Mouse (Mus musculus): ENCODE measurements at regions not wholly inside any gene's neighbourhood (a gene's known extent, or its start where the extent isn't known, plus 50 kb on each side); places are given as distances from the start of the nearest gene placed in this dataset.

- no peak for DNase-seq (ENCODE audit: low read depth, low spot score)
These were observed 202.5 kb downstream of the Arhgef10l start for GRCm38 (mm10) chr4:140463296-140463695.

DNA sequence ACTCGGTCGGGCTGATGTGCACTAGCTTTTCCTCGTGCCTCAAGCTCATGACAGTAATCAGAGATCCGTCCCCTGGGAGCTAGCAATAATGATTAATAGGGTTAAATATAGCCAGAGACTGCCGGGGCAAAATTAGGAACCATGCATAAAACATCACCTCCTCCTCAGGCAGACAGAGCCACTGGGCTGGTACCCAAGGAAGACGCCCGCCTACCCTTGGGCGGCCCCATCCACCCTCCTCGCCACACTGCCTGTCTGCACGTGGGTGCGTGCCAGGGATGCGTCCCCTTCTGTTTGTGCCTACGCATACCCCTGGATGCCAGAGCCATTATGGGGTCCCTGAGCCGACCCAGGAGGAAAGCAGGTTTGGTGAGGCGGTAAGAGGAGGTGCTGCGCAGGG, 204.5 kb downstream of the Arhgef10l start:
- peak; percentile 75 for DNase-seq (ENCODE audit: low read depth, low spot score)

- peak; percentile 65 for DNase-seq (ENCODE audit: low read depth, low spot score)
These were observed 202.5 kb upstream of the Igsf21 start for GRCm38 (mm10) chr4:140449062-140449461.

- DNase-seq (ENCODE audit: low read depth, low spot score): no peak
These were observed 199.9 kb upstream of the Igsf21 start for GRCm38 (mm10) chr4:140446455-140446854.

DNA sequence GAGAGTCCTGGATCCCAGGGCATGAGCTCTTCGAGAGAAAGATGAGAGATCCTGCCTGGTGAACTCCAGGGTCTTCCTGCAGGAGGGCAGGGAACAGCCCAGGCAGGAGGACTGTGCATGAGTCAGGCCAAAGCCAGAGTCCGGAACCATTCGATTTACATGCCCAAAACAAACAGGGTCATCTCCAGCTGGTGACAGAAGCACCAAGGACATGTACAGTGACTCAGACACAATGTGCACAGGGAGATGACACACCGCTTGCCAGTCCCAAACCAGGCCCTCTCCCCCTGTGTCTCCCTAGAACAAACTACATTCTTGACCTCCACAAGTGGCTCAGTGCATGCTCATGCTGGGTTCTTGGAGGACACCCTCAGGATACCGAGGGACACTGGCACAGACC, 199.3 kb upstream of the Igsf21 start:
- DNase-seq (ENCODE audit: low read depth, low spot score): no peak

DNA sequence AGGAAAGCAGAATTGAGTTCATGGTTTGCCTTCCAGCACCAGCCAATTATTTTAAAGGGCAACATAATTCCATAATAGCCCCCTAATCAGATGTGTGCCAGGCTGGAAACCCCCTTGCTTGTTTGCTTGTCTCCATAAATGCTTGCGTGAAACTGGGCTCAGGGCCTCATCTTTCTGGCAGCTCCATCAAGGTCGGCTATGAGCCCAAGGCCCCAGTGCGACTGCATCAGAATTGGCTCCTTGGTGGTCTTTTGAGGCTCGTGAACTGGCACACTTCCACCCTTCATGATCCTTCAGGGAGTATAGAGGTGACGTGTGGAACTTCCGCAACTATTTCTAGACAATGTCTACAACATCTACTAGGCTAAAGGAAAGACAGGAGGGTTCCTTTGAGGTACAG, 196.6 kb upstream of the Igsf21 start:
- DNase-seq (ENCODE audit: low read depth, low spot score): no peak

GRCm38 (mm10) chr4:140441805-140442204, 195.2 kb upstream of the Igsf21 start:
- no peak for DNase-seq (ENCODE audit: low read depth, low spot score)

GRCm38 (mm10) chr4:140439856-140440255, 193.3 kb upstream of the Igsf21 start:
- no peak for DNase-seq (ENCODE audit: low read depth, low spot score)

DNA sequence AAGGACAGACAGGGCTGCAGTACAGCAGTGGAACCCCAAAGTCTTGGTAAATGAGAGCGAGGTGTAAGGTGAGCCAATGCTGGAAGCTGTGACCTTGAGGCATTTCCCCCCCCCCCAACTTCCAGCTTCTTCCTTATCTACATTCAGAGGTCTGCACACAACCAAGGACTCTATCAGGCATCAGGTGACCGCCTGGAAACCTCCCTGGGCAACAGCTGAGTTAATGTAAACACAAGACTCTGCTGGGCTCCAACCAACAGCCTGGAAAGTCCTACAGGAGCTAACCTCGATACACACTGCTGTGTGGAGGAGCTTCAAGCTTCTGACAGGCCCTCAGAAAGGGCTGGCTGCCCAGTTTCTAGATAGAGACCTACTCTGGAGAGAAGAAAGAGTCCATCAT, 189.4 kb upstream of the Igsf21 start:
- DNase-seq (ENCODE audit: low read depth, low spot score): no peak

DNA sequence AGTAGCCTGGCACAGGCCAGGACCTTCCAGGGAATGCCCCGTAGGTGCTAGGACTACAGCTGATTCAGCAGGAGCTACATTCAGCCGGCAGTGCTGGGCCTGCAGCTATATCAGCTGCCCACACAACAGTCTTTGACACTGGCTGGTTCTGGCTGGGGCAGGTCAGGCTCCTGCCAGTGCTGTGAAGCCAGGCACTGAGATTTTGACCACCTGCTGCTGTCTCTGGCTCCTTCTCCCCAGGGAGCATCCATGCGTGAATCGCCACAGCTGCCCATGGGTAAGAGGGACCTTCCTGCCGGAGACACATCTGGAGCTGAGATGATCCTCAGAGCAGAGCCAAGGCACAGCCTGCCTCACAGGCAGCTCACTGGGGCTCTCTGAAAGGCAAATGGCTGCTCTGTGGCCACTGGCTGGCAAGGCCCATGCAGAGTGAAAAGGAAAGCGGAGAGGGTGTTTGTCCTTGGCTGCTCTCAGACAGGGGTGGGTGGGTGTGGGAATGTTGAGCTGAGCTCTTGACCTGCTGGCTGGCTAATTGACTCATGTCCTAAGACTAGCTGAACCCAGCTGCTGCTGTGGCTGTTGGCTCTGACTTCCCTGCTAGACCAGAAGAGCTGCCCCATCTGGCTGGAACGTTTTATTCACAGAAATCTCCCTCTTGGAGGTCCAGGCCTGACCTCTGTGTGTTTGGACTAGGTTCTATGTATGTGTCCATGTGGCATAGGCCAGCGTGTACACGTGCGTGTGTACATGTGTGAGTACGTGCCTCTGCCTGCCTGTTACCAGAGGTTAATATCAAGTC, 187.4 kb upstream of the Igsf21 start:
- no peak for DNase-seq (ENCODE audit: low read depth, low spot score)

DNA sequence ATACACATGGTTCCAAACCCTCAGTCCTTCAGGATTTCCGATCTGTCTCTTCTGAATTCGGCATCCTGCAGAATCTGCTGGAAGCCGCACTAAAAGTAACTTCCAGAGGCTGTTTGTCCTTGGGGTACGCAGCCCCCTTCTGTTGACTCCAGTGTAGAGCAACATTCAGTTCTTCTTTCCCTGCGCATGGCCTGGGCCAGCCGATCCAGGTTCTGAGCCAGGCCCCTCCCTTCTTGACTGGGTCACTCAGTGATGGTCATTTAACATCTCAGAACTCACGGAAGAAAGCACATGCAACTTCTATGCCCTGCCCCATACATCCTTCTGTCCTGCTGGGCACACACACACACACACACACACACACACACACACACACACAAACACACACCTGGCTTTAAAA, 185.5 kb upstream of the Igsf21 start:
- DNase-seq (ENCODE audit: low read depth, low spot score): no peak

DNA sequence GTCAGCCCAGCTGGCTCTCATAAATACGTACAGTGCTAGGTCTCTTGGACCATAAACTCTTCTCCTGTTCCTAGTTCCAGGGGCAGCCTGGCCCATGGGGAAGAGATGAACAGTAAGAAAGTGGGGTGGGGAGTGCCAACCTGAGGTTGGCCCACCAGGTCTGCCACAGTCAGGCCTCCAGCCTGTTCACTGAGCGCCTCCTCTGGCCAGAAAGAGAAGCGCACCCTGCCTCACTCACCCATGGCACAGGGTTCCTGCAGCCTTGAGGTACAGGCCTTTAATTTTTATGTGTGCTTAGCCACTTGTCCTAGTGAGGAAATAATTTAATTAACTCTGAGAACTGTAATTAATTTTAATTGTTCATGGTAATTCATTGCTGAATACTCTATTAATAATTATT, 180.5 kb upstream of the Igsf21 start:
- no peak for DNase-seq (ENCODE audit: low read depth, low spot score)

DNA sequence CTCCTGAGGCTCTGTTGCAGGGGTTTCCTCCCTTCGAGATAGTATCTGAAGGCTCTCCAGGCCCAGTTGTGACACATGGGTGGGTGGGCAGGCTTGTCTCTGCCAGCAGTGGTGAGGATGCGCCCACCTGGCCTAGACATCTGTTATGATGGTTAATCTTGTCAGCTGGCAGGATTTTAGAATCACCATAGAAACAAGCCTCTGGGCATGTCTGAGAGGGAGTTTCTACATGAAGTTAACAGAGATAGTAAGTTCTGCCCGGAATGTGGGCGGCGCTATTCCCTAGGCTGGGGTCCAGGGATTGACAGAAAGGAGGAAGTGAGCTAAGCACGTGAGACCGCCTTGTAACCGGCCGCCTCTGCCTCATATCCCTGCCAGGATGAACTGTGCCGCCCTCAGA, 177.2 kb upstream of the Igsf21 start:
- DNase-seq (ENCODE audit: low read depth, low spot score): peak; percentile 80

DNA sequence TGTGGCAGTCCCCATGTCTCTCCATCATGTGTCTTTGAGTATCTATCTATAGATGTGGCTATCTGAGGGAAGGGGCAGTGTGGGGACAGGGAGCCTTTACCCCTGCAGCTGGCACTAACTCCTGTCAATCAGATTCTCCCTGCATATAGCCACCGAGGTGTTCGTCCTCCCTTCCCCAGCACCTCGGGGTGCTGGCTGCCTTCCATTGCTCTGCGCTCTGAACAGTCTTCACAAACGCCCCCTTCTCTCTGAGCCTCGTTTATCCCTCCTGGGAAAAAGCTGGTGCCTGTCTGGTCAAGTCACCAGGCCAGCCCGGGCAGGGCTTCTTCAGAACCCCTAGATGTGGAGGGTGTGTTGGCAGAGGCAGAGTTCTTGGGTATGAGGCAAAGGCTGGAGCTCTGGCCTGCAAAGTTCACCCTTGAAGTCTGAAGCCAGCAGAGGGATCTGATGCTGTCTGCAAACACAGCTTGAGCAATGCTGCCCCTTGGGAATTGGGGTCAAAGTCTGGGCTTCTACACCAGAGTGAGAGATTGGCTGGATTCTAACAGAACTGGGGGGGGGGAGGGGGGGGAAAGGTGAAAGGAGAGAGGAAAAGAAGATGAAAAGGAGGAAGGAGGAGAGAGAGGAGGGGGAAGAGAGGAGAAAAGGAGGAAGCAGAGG, 175.5 kb upstream of the Igsf21 start:
- DNase-seq (ENCODE audit: low read depth, low spot score): no peak

DNA sequence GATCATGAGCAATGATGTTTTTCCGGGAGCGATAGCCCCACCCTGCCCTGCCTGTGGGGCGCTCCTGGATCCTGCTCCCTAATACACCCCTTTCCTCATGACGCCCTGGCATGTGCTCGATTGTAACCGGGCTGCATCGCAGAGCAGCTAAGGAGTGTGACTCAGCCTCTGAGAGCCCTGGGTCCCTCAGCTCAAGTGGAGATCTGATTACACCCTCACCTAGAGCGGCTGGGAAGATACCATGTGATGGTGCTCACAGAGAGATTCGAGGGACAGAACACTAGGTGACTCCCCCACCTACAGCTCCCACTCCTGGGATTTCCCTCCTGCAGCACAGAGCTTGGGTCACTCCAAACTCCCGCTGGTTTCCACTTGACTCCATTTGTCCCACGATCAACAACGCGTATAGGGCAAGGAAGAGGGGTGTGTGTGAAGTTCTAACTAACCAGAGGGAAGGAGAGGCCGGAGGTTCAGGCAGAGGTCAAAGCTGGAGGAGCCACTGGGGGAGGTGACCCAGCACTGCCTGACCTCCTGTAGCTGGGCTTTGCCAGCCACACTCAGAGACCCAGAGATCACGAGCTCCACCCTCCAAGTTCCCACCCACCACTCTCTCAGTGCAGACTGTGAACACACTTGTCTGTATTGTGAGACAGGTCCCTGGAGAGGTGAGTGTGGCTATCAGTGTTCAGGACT, 173.3 kb upstream of the Igsf21 start:
- DNase-seq (ENCODE audit: low read depth, low spot score): no peak

GRCm38 (mm10) chr4:140412312-140412930, 165.8 kb upstream of the Igsf21 start:
- DNase-seq (ENCODE audit: low read depth, low spot score): no peak

- no peak for DNase-seq (ENCODE audit: low read depth, low spot score)
These were observed 161.9 kb upstream of the Igsf21 start for GRCm38 (mm10) chr4:140408446-140408845.

DNA sequence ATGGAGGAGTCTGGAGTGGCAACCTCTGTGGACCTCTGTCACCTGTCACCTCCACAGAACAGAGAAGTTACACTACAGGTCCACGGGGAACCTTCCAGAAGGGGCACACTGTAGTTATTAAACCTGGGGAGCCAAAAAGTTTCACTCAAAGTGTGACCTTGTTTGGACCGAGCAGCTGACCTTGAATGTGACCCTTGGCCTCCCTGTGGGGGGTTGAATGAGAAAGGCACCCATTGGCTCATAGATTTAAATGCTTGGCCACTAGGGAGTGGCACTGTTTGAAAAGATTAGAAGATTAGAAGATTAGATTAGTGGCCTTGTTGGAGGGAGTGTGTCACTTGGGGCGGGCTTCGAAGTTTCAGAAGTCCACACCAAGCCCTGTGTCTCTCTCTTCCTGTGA, 160.3 kb upstream of the Igsf21 start:
- DNase-seq (ENCODE audit: low read depth, low spot score): no peak

DNA sequence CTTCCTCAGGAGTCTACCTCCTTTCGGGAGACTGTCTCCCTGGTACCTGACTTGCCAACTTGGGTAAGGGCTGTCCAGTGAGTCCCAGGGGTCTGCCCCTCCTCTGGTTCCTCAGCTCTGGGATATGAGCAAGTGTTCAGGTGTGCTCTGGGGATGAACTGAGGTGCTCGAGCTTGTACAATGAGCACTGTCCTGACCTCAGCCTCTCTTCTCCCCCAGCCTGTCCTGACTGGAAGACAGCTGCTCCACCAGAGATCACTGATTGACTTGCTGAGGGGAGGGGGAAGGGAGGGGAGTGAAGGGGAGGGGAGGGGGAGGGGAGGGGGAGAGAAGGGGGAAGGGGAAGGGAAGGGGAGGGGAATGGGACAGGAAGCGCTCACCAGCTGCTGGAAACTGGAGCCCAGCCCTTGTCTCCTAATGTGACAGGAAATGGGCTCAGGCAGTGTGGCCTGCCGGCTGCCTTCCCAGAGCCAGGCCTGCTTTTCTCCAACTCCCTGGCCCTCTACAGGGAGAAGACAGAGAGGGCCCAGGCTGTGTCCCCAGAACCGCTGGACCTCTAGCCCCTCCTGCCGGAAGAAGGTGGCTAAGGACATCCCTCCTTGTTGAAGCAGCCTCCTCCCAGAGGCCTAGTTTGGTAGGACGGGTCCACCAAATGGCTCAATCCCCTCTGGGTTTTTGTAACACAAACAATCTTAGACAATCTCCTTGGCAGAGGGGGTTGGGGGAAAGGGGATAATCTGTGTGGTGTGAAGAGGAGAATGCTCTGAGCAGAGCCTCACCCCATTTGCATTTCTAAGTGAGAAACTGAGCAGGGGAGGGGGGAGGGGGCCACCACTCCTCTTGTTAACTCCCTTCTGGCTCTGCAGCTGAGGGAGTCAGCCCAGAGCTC, 159.7 kb upstream of the Igsf21 start:
- no peak for DNase-seq (ENCODE audit: low read depth, low spot score)

DNA sequence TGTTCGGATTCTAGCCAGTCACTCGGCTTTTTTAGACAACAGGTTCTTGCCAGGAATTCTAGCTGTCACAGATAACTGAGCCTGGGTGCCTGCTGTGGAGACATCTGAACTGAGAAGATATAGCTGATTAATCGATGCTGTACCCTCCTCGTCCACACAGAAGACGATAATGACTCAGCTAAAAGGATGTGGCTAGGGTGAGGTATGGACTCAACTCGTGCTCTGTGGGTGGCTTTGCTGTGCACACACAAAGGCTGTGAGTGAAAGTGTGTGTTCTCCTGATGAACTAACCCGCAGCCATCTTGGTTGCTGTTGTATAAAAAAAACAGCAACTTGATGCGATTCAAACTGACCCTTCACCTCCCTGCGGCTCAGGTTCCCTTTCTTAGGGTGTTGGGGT, 158.8 kb upstream of the Igsf21 start:
- DNase-seq (ENCODE audit: low read depth, low spot score): no peak

DNA sequence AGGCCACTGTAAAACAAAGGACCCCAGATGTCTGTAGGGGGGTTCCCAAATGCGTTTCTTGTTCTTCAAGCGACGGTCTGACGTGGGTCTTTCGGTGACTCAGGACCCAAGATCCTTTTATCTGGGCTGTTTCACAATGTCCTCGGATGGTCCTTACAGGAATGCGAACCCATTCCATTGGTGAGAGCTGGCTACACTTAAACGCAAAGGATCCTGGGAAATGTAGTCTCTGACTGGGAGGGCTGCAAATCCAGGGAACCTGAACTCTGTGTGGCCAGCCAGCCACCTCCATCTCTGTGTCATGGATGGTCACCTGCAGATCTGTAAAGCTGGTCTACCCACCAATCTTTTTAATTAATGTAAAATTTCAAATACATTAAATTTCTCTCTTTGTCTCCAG, 156.5 kb upstream of the Igsf21 start:
- no peak for DNase-seq (ENCODE audit: low read depth, low spot score)
